Mouse (Mus musculus) adrenal gland, postnatal 14 days (tissue): ENCODE measurements around the gene Enpp4. TPM values are rescaled to one million over a fixed set of nuclear protein-coding genes. Genes with fewer than 3 reads are reported as not detected.

ENCODE experiments used
- DNase-seq: peaks from one replicate; pipeline ENCODE4 v3.0.0; 2021; ENCODE audit warnings: mixed read lengths
- long read RNA-seq, 2 experiments: library from polyadenylated mRNA; stranded (forward); transcript quantifications; one replicate each; pipeline ENCODE4 v2.0.0; 2021
- total RNA-seq: library from RNA; stranded (reverse); gene quantifications from 2 replicates; pipeline ENCODE4 v1.2.3, GENCODE M21; 2021

Gene Enpp4
- 9.2 and 10.7 TPM in 2 replicates for total RNA-seq
- long read RNA-seq, experiment 1, full-length matches to known transcripts = 6 of 11 reads
- long read RNA-seq, experiment 1, partial matches to known transcripts = 1 of 11 reads
- long read RNA-seq, experiment 1, other reads (novel, unspliced or antisense) = 4 of 11 reads
- long read RNA-seq, experiment 2, full-length matches to known transcripts = 4 of 5 reads
- long read RNA-seq, experiment 2, partial matches to known transcripts = 1 of 5 reads
- long read RNA-seq, experiment 2, other reads (novel, unspliced or antisense) = 0 of 5 reads

GRCm38 (mm10) chr17:44105287-44106138, at the start of gene Enpp4:
Enpp4 (minus strand) TSS chr17:44105809.
- DNase-seq = peak; percentile 96

- no peak for DNase-seq
Measured at GRCm38 (mm10) chr17:44155204-44155603, 49.6 kb upstream of the Enpp4 start.

GRCm38 (mm10) chr17:44153871-44154270, 48.3 kb upstream of the Enpp4 start:
- no peak for DNase-seq

- peak; percentile 22 for DNase-seq
Measured at GRCm38 (mm10) chr17:44151889-44152288, 46.3 kb upstream of the Enpp4 start.

GRCm38 (mm10) chr17:44151130-44151529, 45.5 kb upstream of the Enpp4 start:
- DNase-seq = peak; percentile 71

- DNase-seq = no peak
Measured at GRCm38 (mm10) chr17:44148109-44148846, 42.7 kb upstream of the Enpp4 start.

GRCm38 (mm10) chr17:44145806-44146205, 40.2 kb upstream of the Enpp4 start:
- no peak for DNase-seq

GRCm38 (mm10) chr17:44136863-44137640, 31.4 kb upstream of the Enpp4 start:
- DNase-seq = no peak

GRCm38 (mm10) chr17:44136018-44136417, 30.4 kb upstream of the Enpp4 start:
- no peak for DNase-seq

GRCm38 (mm10) chr17:44134545-44134944, 28.9 kb upstream of the Enpp4 start:
- no peak for DNase-seq

GRCm38 (mm10) chr17:44134106-44134505, 28.5 kb upstream of the Enpp4 start:
- DNase-seq = no peak

- DNase-seq = peak; percentile 86
Measured at GRCm38 (mm10) chr17:44130429-44130828, 24.8 kb upstream of the Enpp4 start.

- no peak for DNase-seq
Measured at GRCm38 (mm10) chr17:44129092-44129750, 23.6 kb upstream of the Enpp4 start.

GRCm38 (mm10) chr17:44121366-44122100, 15.9 kb upstream of the Enpp4 start:
- no peak for DNase-seq

GRCm38 (mm10) chr17:44118231-44118630, 12.6 kb upstream of the Enpp4 start:
- no peak for DNase-seq

- no peak for DNase-seq
Measured at GRCm38 (mm10) chr17:44117721-44118120, 12.1 kb upstream of the Enpp4 start.

GRCm38 (mm10) chr17:44116584-44116983, 11.0 kb upstream of the Enpp4 start:
- no peak for DNase-seq

- DNase-seq = no peak
Measured at GRCm38 (mm10) chr17:44108331-44108730, 2.7 kb upstream of the Enpp4 start.

- no peak for DNase-seq
Measured at GRCm38 (mm10) chr17:44101961-44102360, 3.6 kb downstream of the Enpp4 start.

- DNase-seq = no peak
Measured at GRCm38 (mm10) chr17:44100906-44101305, 4.7 kb downstream of the Enpp4 start.

GRCm38 (mm10) chr17:44100486-44100885, 5.1 kb downstream of the Enpp4 start:
- no peak for DNase-seq
